ENCODE assay signal across 28 mouse cellular contexts in genomic region chrX:98052811-98053210, GRCm38 (mm10).
"Had no signal": no experiment of that assay in that cellular context is flagged by ENCODE, and none has a peak within 500 bp of the region (broad histone marks: within the 10 kb centered on the region; RNA-seq: fewer than 3 reads in every experiment).

No protein-coding gene starts in this region.

- DNase-seq: cerebellum, adult 2 months; cerebellum, adult 8-10 months; cerebellum, adult 9-10 months; cerebellum, adult 9-11 months; cerebellum, postnatal 10 days; cerebellum, postnatal 14 days; cerebellum, postnatal 25 days; cerebellum, postnatal 36 days; embryo, embryonic 11 days; forebrain, postnatal 0 days; gastrocnemius, adult 2 months; gastrocnemius, postnatal 10 days; gastrocnemius, postnatal 14 days; gastrocnemius, postnatal 25 days; gastrocnemius, postnatal 36 days; heart, adult 11 months; heart, adult 18-20 months had no signal

- H3K36me3 ChIP-seq: embryonic facial prominence, embryonic 10.5 days; embryonic facial prominence, embryonic 12.5 days; embryonic facial prominence, embryonic 13.5 days; embryonic facial prominence, embryonic 15.5 days; forebrain, embryonic 10.5 days; forebrain, embryonic 12.5 days; forebrain, embryonic 15.5 days had no signal

- H3K27me3 ChIP-seq: embryonic facial prominence, embryonic 12.5 days; embryonic facial prominence, embryonic 13.5 days; embryonic facial prominence, embryonic 15.5 days; forebrain, embryonic 12.5 days; forebrain, embryonic 13.5 days; forebrain, embryonic 15.5 days had no signal

- H3K9me3 ChIP-seq: embryonic facial prominence, embryonic 10.5 days; embryonic facial prominence, embryonic 12.5 days; embryonic facial prominence, embryonic 13.5 days; embryonic facial prominence, embryonic 15.5 days; forebrain, embryonic 10.5 days; forebrain, embryonic 12.5 days; forebrain, embryonic 13.5 days; forebrain, embryonic 15.5 days had no signal

- ATAC-seq: forebrain, embryonic 13.5 days; forebrain, embryonic 14.5 days; forebrain, embryonic 15.5 days; forebrain, embryonic 16.5 days; forebrain, postnatal 0 days had no signal

- H3K4me1 ChIP-seq: embryonic facial prominence, embryonic 10.5 days; embryonic facial prominence, embryonic 12.5 days; embryonic facial prominence, embryonic 13.5 days; embryonic facial prominence, embryonic 15.5 days; forebrain, embryonic 10.5 days; forebrain, embryonic 12.5 days; forebrain, embryonic 13.5 days; forebrain, embryonic 15.5 days had no signal

- H3K27ac ChIP-seq: embryonic facial prominence, embryonic 10.5 days; embryonic facial prominence, embryonic 12.5 days; embryonic facial prominence, embryonic 13.5 days; embryonic facial prominence, embryonic 15.5 days; forebrain, embryonic 10.5 days; forebrain, embryonic 12.5 days; forebrain, embryonic 13.5 days; forebrain, embryonic 15.5 days; gastrocnemius, adult 2 months had no signal

- H3K4me3 ChIP-seq: embryonic facial prominence, embryonic 10.5 days; embryonic facial prominence, embryonic 12.5 days; embryonic facial prominence, embryonic 13.5 days; embryonic facial prominence, embryonic 15.5 days; erythroblast, embryonic 14.5 days; forebrain, embryonic 10.5 days; forebrain, embryonic 12.5 days; forebrain, embryonic 13.5 days; forebrain, embryonic 15.5 days; gastrocnemius, adult 2 months had no signal

- H3K9ac ChIP-seq: embryonic facial prominence, embryonic 12.5 days; embryonic facial prominence, embryonic 13.5 days; embryonic facial prominence, embryonic 15.5 days; forebrain, embryonic 12.5 days; forebrain, embryonic 13.5 days; forebrain, embryonic 15.5 days; forebrain, postnatal 0 days had no signal

- H3K4me2 ChIP-seq: embryonic facial prominence, embryonic 12.5 days; embryonic facial prominence, embryonic 13.5 days; embryonic facial prominence, embryonic 15.5 days; forebrain, embryonic 12.5 days; forebrain, embryonic 13.5 days; forebrain, embryonic 15.5 days had no signal
